Mouse (Mus musculus): ENCODE measurements around the gene Hist1h2ab. TPM values are rescaled to one million over a fixed set of nuclear protein-coding genes. Genes with fewer than 3 reads are reported as not detected.
A peak's percentile ranks its signal among the peaks of the same experiment; 100 is the strongest.

The Hist1h2ab gene
- total and polyA plus RNA-seq, 3 experiments = 8.0 to 2,219 TPM; not detected in 1

GRCm38 (mm10) chr13:23710374-23711089 lies 40.4 kb upstream of the Hist1h2ab start, which contains the start of gene Hfe:
Gene Hfe (minus strand): TSS chr13:23710854.
- DNase-seq (ENCODE audit: low read depth, low spot score) = no peak
- no peak for TF ChIP-seq ELF1 (IDR thresholded peaks at IDR 0.05; ENCODE audit: low read depth, low read length)
- Histone ChIP-seq H3K27ac (ENCODE audit: control insufficient read depth, low read depth, low read length) (no peak within 1 kb of the TSS), H3K36me3 (ENCODE audit: control insufficient read depth in 1 of 2, insufficient read depth in 2 of 2, low read length in 2 of 2) (peaks cover 0 to 13% of the 10 kb centered on the region in 2 experiments; a peak in 2 of 4 replicates), H3K9ac (ENCODE audit: control insufficient read depth, low read depth, low read length, poor library complexity, severe bottlenecking) (no peak within 1 kb of the TSS), H3K27me3 (ENCODE audit: control insufficient read depth in 1 of 2, insufficient read depth in 2 of 2, low read length in 2 of 2) (no peaks in the 10 kb centered on the region), H3K4me3 (ENCODE audit: control insufficient read depth in 1 of 2, insufficient read depth in 1 of 2, low read depth in 2 of 2, low read length in 2 of 2) (no peak within 1 kb of the TSS), H3K4me1 (ENCODE audit: control insufficient read depth in 1 of 2, insufficient read depth in 2 of 2, low read length in 2 of 2) (peaks cover 2 to 16% of the 10 kb centered on the region in 2 experiments), H3K9me3 (replicated peaks; ENCODE audit: insufficient read depth, low read length) (no peaks in the 10 kb centered on the region), H3K79me2 (ENCODE audit: control insufficient read depth, insufficient read depth, low read length, poor library complexity) (no peaks in the 10 kb centered on the region)

DNA sequence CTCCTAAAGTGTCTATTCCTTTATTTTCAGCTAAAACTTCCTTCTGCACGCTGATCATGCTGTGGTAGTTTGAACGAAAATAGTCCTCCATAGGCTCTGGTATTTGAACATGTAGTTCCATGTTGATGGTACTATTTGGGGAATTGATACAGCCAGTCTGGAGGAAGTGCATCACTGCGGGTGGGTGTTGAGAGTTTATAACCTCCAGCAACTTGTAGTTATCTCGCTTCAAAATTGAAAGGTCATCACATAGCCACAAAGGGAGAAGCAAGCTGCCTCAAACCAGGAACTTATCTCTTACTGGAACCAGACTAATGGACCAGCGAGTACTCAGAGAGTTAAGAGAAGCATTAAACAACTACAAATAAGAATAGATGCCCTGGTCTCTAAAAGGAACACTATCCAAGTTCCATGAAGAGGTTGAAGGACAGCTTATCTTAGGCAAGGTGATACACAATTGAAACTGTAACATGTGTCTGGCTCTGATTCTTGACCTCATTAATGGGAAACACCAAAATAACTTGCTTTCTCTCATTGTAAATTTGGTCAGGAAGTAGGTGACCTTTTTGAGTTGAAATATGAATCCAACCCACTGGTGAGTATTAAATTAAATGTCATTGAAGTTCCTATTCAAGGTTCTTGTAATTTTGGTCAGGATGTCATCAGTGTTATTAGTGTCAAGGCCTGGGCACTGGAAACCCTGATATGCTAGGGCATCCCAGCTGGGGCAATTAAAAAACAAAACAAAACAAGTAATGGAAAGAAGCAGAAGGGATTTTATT lies 34.5 kb upstream of the Hist1h2ab start:
- peak; percentile 62 for DNase-seq (ENCODE audit: low read depth, low spot score)
- peaks cover 10 to 21% of the 10 kb centered on the region in 2 experiments for H3K4me1 ChIP-seq (ENCODE audit: control insufficient read depth in 1 of 2, insufficient read depth in 2 of 2, low read length in 2 of 2)
- no peaks in the 10 kb centered on the region for H3K9me3 ChIP-seq (replicated peaks; ENCODE audit: insufficient read depth, low read length)
- no peaks in the 10 kb centered on the region for H3K79me2 ChIP-seq (ENCODE audit: control insufficient read depth, insufficient read depth, low read length, poor library complexity)
- peaks cover 0 to 33% of the 10 kb centered on the region in 2 experiments; a peak in 2 of 4 replicates for H3K36me3 ChIP-seq (ENCODE audit: control insufficient read depth in 1 of 2, insufficient read depth in 2 of 2, low read length in 2 of 2)
- no peak overlapping the region for H3K9ac ChIP-seq (ENCODE audit: control insufficient read depth, low read depth, low read length, poor library complexity, severe bottlenecking)
- no peak overlapping the region for H3K4me3 ChIP-seq (ENCODE audit: control insufficient read depth in 1 of 2, insufficient read depth in 1 of 2, low read depth in 2 of 2, low read length in 2 of 2)
- no peaks in the 10 kb centered on the region for H3K27me3 ChIP-seq (ENCODE audit: control insufficient read depth in 1 of 2, insufficient read depth in 2 of 2, low read length in 2 of 2)
- H3K27ac ChIP-seq (ENCODE audit: control insufficient read depth, low read depth, low read length) = no peak overlapping the region
- 0 out of 2 replicates have a peak, but pooled peaks have one; percentile 46 for TF ChIP-seq GATA1 (IDR thresholded peaks at IDR 0.05; ENCODE audit: low read depth, low read length)
- TF ChIP-seq TBP (IDR thresholded peaks at IDR 0.05; ENCODE audit: low read depth, low read length) = peak; percentile 14; the same call in 1 of the 2 replicates
- peak in 1 of 2 experiments; percentile 24; a peak in 3 of 4 replicates for TF ChIP-seq EP300 (IDR thresholded peaks at IDR 0.05; ENCODE audit: low read depth in 1 of 2, low read length in 2 of 2)
- TF ChIP-seq HCFC1 (IDR thresholded peaks at IDR 0.05; ENCODE audit: low read depth, low read length) = no peak

- Histone ChIP-seq H3K27ac (ENCODE audit: control insufficient read depth, low read depth, low read length) (no peak overlapping the region), H3K4me1 (ENCODE audit: control insufficient read depth in 1 of 2, insufficient read depth in 2 of 2, low read length in 2 of 2) (peaks cover 10 to 21% of the 10 kb centered on the region in 2 experiments), H3K79me2 (ENCODE audit: control insufficient read depth, insufficient read depth, low read length, poor library complexity) (no peaks in the 10 kb centered on the region), H3K36me3 (ENCODE audit: control insufficient read depth in 1 of 2, insufficient read depth in 2 of 2, low read length in 2 of 2) (peaks cover 0 to 26% of the 10 kb centered on the region in 2 experiments; a peak in 2 of 4 replicates), H3K9ac (ENCODE audit: control insufficient read depth, low read depth, low read length, poor library complexity, severe bottlenecking) (no peak overlapping the region), H3K27me3 (ENCODE audit: control insufficient read depth in 1 of 2, insufficient read depth in 2 of 2, low read length in 2 of 2) (no peaks in the 10 kb centered on the region), H3K4me3 (ENCODE audit: control insufficient read depth in 1 of 2, insufficient read depth in 1 of 2, low read depth in 2 of 2, low read length in 2 of 2) (no peak overlapping the region), H3K9me3 (replicated peaks; ENCODE audit: insufficient read depth, low read length) (no peaks in the 10 kb centered on the region)
- no peak for DNase-seq (ENCODE audit: low read depth, low spot score)
- TF ChIP-seq BHLHE40 (IDR thresholded peaks at IDR 0.05; ENCODE audit: borderline replicate concordance, low read depth, low read length) (no peak), TBP (IDR thresholded peaks at IDR 0.05; ENCODE audit: low read depth, low read length) (no peak), RCOR1 (IDR thresholded peaks at IDR 0.05; ENCODE audit: low read depth, low read length) (no peak), GATA1 (IDR thresholded peaks at IDR 0.05; ENCODE audit: low read depth, low read length) (no peak), ZMIZ1 (IDR thresholded peaks at IDR 0.05; ENCODE audit: low read depth, low read length) (no peak), GABPA (IDR thresholded peaks at IDR 0.05; ENCODE audit: low read depth, low read length) (no peak), TAL1 (IDR thresholded peaks at IDR 0.05; ENCODE audit: low read length) (no peak), ZC3H11A (IDR thresholded peaks at IDR 0.05; ENCODE audit: low read depth, low read length) (no peak), SMC3 (IDR thresholded peaks at IDR 0.05; ENCODE audit: low read depth, low read length) (no peak), EP300 (IDR thresholded peaks at IDR 0.05; ENCODE audit: low read depth in 1 of 2, low read length in 2 of 2) (no peak), ELF1 (IDR thresholded peaks at IDR 0.05; ENCODE audit: low read depth, low read length) (no peak)
These were observed 33.8 kb upstream of the Hist1h2ab start for GRCm38 (mm10) chr13:23717176-23717575.

Measured in MEL (cell line).